Mouse (Mus musculus) adrenal gland, adult 2 months (tissue): ENCODE results near the gene Ccdc6. TPM values are rescaled to one million over a fixed set of nuclear protein-coding genes. Genes with fewer than 3 reads are reported as not detected.

Experiments
- DNase-seq: peaks from one replicate; pipeline ENCODE4 v3.0.0; 2021
- polyA plus RNA-seq: library from polyadenylated mRNA; depleted of rRNA; stranded (reverse); fragments of >200 nt; gene quantifications from 2 replicates; pipeline ENCODE4 v1.2.3, GENCODE M21; 2012
- total RNA-seq, 2 experiments: library from RNA; stranded (reverse); gene quantifications; 2 replicates each; pipeline ENCODE4 v1.2.3; 2021

The Ccdc6 gene
- total and polyA plus RNA-seq, 3 experiments: 22.0 to 94.0 (median 42.0) TPM

- DNase-seq: no peak
Measured at GRCm38 (mm10) chr10:70132714-70133113, 35.8 kb downstream of the Ccdc6 start.

- DNase-seq: no peak
Measured at GRCm38 (mm10) chr10:70133188-70133587, 36.3 kb downstream of the Ccdc6 start.

GRCm38 (mm10) chr10:70135680-70136079 is 38.8 kb downstream of the Ccdc6 start:
- no peak for DNase-seq

- no peak for DNase-seq
Measured at GRCm38 (mm10) chr10:70137652-70138051, 40.7 kb downstream of the Ccdc6 start.

- no peak for DNase-seq
Measured at GRCm38 (mm10) chr10:70138150-70138549, 41.2 kb downstream of the Ccdc6 start.

GRCm38 (mm10) chr10:70139368-70139767 is 42.4 kb downstream of the Ccdc6 start:
- no peak for DNase-seq

- DNase-seq: no peak
Measured at GRCm38 (mm10) chr10:70140414-70140813, 43.5 kb downstream of the Ccdc6 start.

GRCm38 (mm10) chr10:70142623-70143022 is 45.7 kb downstream of the Ccdc6 start:
- no peak for DNase-seq

GRCm38 (mm10) chr10:70144004-70144557 is 47.2 kb downstream of the Ccdc6 start:
- no peak for DNase-seq

- no peak for DNase-seq
Measured at GRCm38 (mm10) chr10:70145873-70146272, 49.0 kb downstream of the Ccdc6 start.

- DNase-seq: peak; percentile 33
Measured at GRCm38 (mm10) chr10:70149093-70149492, 52.2 kb downstream of the Ccdc6 start.

- no peak for DNase-seq
Measured at GRCm38 (mm10) chr10:70150301-70150700, 53.4 kb downstream of the Ccdc6 start.

- DNase-seq: no peak
Measured at GRCm38 (mm10) chr10:70151171-70151570, 54.2 kb downstream of the Ccdc6 start.

GRCm38 (mm10) chr10:70152190-70152743 is 55.3 kb downstream of the Ccdc6 start:
- no peak for DNase-seq

- DNase-seq: no peak
Measured at GRCm38 (mm10) chr10:70153810-70154209, 56.9 kb downstream of the Ccdc6 start.

- peak; percentile 47 for DNase-seq
Measured at GRCm38 (mm10) chr10:70156431-70157165, 59.7 kb downstream of the Ccdc6 start.

GRCm38 (mm10) chr10:70159651-70160320 is 62.9 kb downstream of the Ccdc6 start:
- peak; percentile 59 for DNase-seq

- DNase-seq: peak; percentile 71
Measured at GRCm38 (mm10) chr10:70160811-70161210, 63.9 kb downstream of the Ccdc6 start.

- no peak for DNase-seq
Measured at GRCm38 (mm10) chr10:70161504-70161903, 64.6 kb downstream of the Ccdc6 start.

GRCm38 (mm10) chr10:70163681-70164080 is 66.8 kb downstream of the Ccdc6 start:
- DNase-seq: no peak

GRCm38 (mm10) chr10:70165877-70166276 is 69.0 kb downstream of the Ccdc6 start:
- no peak for DNase-seq

GRCm38 (mm10) chr10:70166427-70166826 is 69.5 kb downstream of the Ccdc6 start:
- DNase-seq: no peak

GRCm38 (mm10) chr10:70167625-70168024 is 70.7 kb downstream of the Ccdc6 start:
- no peak for DNase-seq
